Mouse (Mus musculus) urinary bladder, postnatal 14 days (tissue): ENCODE measurements around the gene Lamc1.
"Not testable (repeated sequence)": the region's sequence is repeated elsewhere in the genome, so short reads cannot be mapped to it uniquely, and the experiment has no call there.

Experiments
- DNase-seq: peaks from one replicate; pipeline ENCODE4 v3.0.0; 2021; ENCODE audit warnings: low spot score

The Lamc1 gene

GRCm38 (mm10) chr1:153299436-153299835 lies 33.1 kb downstream of the Lamc1 start:
- DNase-seq: not testable (repeated sequence)

DNA sequence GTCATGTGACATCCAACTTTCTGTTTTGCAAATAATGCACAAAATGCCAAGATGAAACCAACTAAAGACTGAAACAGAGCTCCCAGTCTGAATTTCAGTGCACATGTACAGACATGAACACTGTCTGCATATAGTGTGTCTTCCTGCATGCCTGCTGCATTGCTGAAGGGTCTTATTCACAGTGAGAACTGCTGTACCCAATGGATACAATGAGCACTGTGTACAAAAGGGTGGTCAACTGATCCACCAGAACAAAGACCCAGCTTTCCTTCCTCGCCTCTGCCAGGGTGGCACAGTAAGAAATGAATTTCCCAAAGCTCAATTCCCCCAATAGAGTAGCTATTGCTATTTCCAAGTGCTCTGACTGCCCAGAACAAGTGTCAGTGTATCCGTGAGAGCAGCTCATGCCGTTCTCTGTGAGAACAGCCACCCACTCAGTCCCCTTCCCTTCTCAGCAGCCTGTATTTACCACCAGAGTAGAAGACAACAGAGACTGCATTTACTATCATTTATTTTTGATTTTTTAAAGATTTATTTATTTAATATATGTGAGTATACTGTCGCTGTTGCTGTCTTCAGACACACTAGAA lies 34.7 kb downstream of the Lamc1 start:
- DNase-seq: not testable (repeated sequence)

DNA sequence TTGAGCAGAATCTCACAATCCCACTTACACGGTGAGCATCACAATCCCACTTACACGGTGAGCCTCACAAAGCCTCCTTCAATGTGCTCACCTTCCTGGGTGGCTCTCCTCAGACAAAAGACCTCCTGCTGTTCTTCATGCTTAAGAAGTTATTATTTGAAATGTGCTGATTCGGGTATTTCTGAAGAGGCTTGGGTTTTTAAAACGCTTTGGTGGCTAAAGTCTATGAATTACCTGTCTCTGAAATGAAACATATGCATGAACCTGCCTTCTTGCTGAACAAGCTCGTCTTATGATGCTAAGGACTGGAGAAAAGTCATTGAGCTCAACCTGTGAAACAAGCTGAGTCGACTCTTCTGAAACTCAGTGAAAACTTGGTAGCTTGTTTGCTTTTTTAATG lies 36.6 kb downstream of the Lamc1 start:
- no peak for DNase-seq

GRCm38 (mm10) chr1:153292892-153293291 lies 39.7 kb downstream of the Lamc1 start:
- DNase-seq: no peak

GRCm38 (mm10) chr1:153292202-153292601 lies 40.4 kb downstream of the Lamc1 start:
- no peak for DNase-seq

DNA sequence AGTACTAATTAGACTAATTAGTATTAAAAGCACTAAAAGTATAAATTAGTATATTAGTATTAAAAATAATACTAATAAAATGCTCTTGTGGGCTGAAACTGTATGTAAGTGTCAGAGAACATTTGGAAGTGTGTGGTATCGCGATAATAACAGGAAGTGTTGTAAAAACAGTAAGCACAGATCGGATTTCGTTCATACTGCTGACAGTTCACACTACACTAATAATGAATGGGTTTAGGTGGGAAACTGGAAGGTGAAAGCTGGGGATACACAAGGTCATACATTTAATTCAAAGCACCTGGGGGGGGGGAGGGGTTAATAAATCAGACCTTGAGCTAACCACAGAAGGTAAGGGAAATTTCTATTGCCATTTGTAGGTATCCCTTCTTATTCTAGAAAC lies 41.2 kb downstream of the Lamc1 start:
- no peak for DNase-seq

DNA sequence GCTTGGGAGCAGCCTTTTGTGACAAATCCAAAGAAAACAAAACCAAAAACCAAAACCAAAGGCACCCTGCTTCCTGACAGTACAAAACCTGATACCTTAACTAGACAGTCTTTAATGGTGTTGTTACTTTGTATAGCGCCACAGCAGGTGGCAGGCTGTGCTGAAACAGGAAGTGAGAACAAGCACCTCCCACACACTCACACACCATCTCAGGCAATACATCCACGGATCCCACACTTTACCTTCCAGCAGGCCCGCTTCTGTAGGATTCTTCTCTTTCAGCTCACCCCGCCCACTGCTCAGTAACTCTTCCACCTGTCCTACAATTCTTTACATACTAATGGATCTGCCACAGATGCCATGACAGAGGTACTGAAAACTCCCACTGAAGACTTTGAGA lies 44.6 kb downstream of the Lamc1 start:
- DNase-seq: no peak

- DNase-seq: no peak
Observed at GRCm38 (mm10) chr1:153287443-153287842, 45.1 kb downstream of the Lamc1 start.

- DNase-seq: no peak
Observed at GRCm38 (mm10) chr1:153286216-153286615, 46.4 kb downstream of the Lamc1 start.

DNA sequence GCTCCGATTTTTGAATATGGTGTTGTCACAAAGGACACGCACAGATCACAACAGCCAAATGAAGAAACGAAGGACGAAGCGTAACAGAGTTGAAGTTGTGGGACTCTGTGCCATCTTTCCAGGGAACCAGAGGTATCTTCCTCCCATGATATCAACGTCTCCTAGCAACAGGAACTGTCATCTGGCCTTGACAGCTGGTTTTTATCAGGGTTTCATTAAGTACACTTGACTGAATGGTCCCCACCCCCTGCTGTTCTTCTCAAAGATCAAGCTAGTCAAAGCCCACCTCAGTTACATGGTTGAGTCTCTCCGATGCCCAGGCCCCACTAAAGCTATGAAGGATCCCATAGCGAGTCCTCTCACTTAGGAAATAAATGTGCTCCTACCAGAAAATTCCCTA lies 47.4 kb downstream of the Lamc1 start:
- no peak for DNase-seq

DNA sequence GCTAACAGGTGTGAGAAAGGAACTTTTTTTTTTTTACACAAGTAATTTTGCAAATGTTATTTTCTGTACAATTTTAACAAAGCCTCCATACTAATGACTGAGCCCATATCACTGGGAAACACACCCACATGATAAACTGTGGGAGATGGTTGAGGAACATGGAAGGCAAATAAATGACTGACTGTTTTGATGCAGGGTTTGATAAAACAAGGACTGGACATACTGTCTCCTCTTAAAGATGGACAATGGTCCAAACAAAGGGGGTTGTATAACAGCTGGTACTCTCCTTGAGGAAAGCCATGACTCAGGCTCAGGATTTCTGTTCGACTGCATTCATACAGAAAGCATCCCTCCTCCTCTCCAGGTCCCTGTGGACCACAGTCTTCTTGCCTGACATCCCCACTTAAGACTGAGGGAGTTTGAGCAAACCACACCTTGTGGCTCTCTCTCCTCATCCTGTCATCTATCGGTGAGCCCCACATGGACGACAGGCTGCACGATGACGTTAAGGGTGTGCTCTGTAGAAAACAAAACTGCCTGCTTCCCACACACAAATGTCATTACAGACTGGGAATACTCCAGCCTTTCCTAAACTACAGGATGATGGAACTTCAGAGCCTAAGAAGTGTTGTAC lies 50.1 kb downstream of the Lamc1 start:
- DNase-seq: no peak

- no peak for DNase-seq
Observed at GRCm38 (mm10) chr1:153281483-153281882, 51.1 kb downstream of the Lamc1 start.

DNA sequence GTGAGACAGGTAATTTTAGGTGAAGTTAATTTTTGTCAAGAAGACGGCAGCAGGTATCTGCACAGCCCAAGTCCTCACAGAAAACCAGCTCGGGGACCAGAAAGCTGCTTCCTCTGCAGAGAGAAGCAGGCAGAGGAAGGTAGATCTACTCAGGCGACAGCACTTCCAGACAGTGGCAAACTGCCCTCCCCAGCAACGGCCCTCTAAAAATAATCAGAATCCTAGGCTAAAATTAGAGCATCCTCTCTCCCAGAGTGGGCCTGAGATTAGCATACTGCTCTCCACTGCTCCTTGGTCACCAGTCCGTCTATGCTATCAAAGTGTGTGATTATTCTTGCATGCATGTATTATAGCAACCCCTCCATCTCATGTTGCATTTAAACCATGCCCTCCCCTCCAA lies 52.2 kb downstream of the Lamc1 start:
- no peak for DNase-seq

- DNase-seq: no peak
Observed at GRCm38 (mm10) chr1:153278028-153278613, 54.5 kb downstream of the Lamc1 start.

- DNase-seq: no peak
Observed at GRCm38 (mm10) chr1:153275466-153275865, 57.1 kb downstream of the Lamc1 start.

DNA sequence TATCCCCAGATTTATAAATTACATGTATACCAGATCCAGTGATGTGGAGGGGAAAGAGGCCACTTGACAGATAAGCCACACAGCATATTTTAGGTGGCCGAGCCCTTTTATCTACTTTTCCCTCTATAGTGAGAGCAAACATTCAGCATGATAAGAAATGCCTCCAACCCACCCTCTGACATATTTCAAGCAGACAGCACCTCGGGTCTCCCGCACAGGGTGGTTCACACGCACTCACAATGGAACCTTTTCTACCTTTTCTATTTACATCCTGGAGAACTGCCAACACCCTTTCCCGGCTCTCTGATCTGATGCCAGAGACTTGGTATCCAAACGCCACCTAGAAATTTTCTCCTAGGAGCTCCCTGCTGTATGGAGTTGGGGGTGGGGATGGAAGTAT lies 58.0 kb downstream of the Lamc1 start:
- DNase-seq: peak; percentile 55

GRCm38 (mm10) chr1:153273657-153274056 lies 58.9 kb downstream of the Lamc1 start:
- DNase-seq: no peak

- no peak for DNase-seq
Observed at GRCm38 (mm10) chr1:153270827-153271226, 61.8 kb downstream of the Lamc1 start.

GRCm38 (mm10) chr1:153269681-153270080 lies 62.9 kb downstream of the Lamc1 start:
- DNase-seq: no peak

- DNase-seq: no peak
Observed at GRCm38 (mm10) chr1:153268806-153269309, 63.7 kb downstream of the Lamc1 start.

- no peak for DNase-seq
Observed at GRCm38 (mm10) chr1:153268306-153268705, 64.3 kb downstream of the Lamc1 start.

GRCm38 (mm10) chr1:153267730-153268129 lies 64.9 kb downstream of the Lamc1 start:
- DNase-seq: no peak

GRCm38 (mm10) chr1:153266891-153267290 lies 65.7 kb downstream of the Lamc1 start:
- no peak for DNase-seq

DNA sequence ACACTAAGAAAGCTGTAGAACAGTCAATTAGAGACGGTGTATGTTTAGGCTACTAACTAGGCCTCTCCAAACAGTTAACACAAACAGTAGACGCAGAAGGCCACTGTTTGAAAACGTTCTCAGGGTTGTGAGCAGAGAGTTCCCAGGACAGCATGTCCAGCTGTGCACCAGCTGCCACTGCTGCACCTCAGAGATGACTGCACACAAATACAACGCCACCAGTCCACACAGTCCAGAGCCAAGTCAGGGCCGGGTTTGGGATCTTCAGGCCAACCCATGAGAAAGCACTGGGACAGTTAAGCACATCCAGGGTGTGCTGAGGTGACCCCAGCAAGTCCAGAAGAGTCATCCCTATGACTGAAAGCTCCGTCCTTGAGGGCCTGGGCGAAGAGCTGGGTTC lies 67.0 kb downstream of the Lamc1 start:
- no peak for DNase-seq
